Mouse (Mus musculus) liver, postnatal 0 days (tissue): ENCODE measurements at regions not wholly inside any gene's neighbourhood (a gene's known extent, or its start where the extent isn't known, plus 50 kb on each side); places are given as distances from the start of the nearest gene placed in this dataset.

Source experiments
- ATAC-seq: fragments of 200-750 bp; cut with Nextera tagmentation; 2 replicates; pipeline ENCODE4 v1.8.0; 2017; ENCODE audit warnings: mild to moderate bottlenecking, moderate library complexity
- DNase-seq: peaks from one replicate; pipeline ENCODE4 v3.0.0-alpha.2; 2016
- H3K27ac ChIP-seq: fragments of 300-500 bp; sonication (generic); 2 replicates; pipeline ENCODE4 v1.5.1; 2014; ENCODE audit warnings: antibody characterized with exemption, moderate library complexity, mild to moderate bottlenecking, low read depth
- H3K27me3 ChIP-seq: fragments of 300-500 bp; sonication (generic); 2 replicates; pipeline ENCODE4 v1.6.1; 2014; ENCODE audit warnings: low read length, control low read depth, mixed read lengths; ENCODE audit not compliant: insufficient read depth
- H3K36me3 ChIP-seq: fragments of 300-500 bp; sonication (generic); replicated peaks from 2 replicates; pipeline ENCODE4 v1.6.1; 2014; ENCODE audit warnings: mild to moderate bottlenecking, control low read depth, low read length, moderate library complexity, mixed read lengths; ENCODE audit not compliant: insufficient read depth
- H3K4me1 ChIP-seq: fragments of 300-500 bp; sonication (generic); 2 replicates; pipeline ENCODE4 v1.6.1; 2014; ENCODE audit warnings: antibody characterized with exemption, mild to moderate bottlenecking, control low read depth; ENCODE audit not compliant: insufficient read depth
- H3K4me2 ChIP-seq: fragments of 300-500 bp; sonication (generic); 2 replicates; pipeline ENCODE4 v1.6.1; 2014; ENCODE audit warnings: low read depth, mild to moderate bottlenecking, low read length, moderate library complexity, mixed read lengths
- H3K4me3 ChIP-seq: fragments of 300-500 bp; sonication (generic); 2 replicates; pipeline ENCODE4 v1.5.1; 2014; ENCODE audit warnings: low read depth, low read length
- H3K9ac ChIP-seq: fragments of 300-500 bp; sonication (generic); replicated peaks from 2 replicates; pipeline ENCODE4 v1.6.1; 2014; ENCODE audit warnings: mild to moderate bottlenecking, moderate library complexity
- H3K9me3 ChIP-seq: fragments of 300-500 bp; sonication (generic); 2 replicates; pipeline ENCODE4 v1.6.1; 2016; ENCODE audit warnings: mild to moderate bottlenecking, control low read depth, low read length, mixed read lengths
- CTCF ChIP-seq: sonication (generic); IDR thresholded peaks from 2 replicates; pipeline ENCODE4 v1.5.1; 2016; ENCODE audit warnings: antibody characterized with exemption, low read depth
- EP300 ChIP-seq: IDR thresholded peaks from 2 replicates; pipeline ENCODE4 v1.6.1; 2016; ENCODE audit warnings: antibody characterized with exemption, low read depth, mild to moderate bottlenecking
- WGBS: fragments of 180-500 bp; shearing (Covaris S2); extraction: QIAGEN DNeasy Blood & Tissue Kit; methylation state at CpG from one replicate; pipeline ENCODE4 v1.1.7; 2014; ENCODE audit not compliant: insufficient replicate concordance; 5-methylcytosine and 5-hydroxymethylcytosine counted together

DNA sequence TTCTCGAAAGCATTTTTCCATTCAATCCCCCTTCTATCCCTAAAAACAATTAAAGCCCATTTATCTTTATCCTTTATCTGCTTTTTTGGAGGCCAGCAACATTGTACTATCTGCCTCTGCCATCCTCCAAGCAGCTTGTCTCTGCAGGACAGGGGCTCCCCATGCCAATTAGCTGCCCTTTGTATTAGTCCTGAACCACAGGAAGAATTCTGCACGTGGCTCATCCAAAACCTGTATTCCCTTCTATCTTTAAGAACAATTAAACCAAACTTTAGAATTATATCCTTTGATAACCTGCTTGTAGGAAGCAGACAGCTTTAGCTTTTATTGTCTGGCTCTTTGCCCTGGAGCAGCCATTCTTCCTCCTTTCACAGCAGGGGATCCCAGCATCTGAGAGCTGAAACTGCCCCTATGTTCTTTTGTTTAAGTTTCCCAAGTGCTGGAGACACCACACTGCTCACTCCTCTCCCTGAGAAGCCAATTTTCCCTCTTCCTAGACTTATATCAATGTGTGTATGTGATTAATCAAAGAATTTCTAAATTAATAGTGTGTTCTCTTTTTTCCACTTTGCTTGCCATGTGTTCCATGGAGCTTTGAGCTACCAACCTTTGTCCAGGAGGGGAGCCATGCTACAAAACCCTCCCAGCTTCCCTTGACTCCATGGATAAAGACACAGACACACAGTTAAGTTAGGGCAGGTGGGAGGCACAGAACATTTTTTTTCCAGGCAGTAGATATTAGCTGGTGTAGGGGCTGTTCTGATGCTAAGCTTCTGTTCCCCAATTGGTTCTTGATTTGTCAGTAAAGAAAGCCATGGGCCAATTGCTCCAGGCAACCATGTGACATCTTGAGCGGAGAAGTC lies 256.6 kb upstream of the Sema3a start:
- no peak overlapping the region for H3K9ac ChIP-seq
- H3K27me3 ChIP-seq = no peaks in the 10 kb centered on the region
- no peak overlapping the region for H3K27ac ChIP-seq
- no peaks in the 10 kb centered on the region for H3K4me1 ChIP-seq
- no peaks in the 10 kb centered on the region for H3K36me3 ChIP-seq
- H3K4me2 ChIP-seq = no peak overlapping the region
- TF ChIP-seq CTCF (no peak), EP300 (no peak)
- WGBS = 52% methylated on average over 3 of the region's 3 CpGs
- ATAC-seq (no peak), DNase-seq (no peak)
- H3K4me3 ChIP-seq = no peak overlapping the region
- no peaks in the 10 kb centered on the region for H3K9me3 ChIP-seq

DNA sequence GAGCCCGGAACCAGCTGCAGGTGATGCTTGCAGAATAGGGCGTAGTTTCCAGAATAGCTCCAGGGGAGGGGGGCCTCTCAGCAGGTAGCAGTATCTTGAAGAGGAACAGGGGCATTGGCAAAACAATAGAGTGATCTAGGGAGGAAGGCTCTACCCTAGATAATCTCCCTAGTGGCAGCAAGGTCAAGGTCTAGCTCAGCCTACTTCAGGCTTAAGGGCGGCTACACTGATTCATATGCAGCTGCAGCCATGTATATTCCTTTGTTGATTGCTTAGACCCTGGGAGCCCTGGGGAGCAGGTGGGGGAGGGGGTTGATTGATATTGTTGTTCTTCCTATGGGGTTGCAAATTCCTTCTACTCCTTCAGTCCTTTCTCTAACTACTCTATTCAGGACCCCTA lies 252.3 kb upstream of the Sema3a start:
- Histone ChIP-seq H3K9me3 (peaks cover 2% of the 10 kb centered on the region; the same call in 1 of the 2 replicates), H3K36me3 (no peaks in the 10 kb centered on the region), H3K27me3 (no peaks in the 10 kb centered on the region), H3K4me1 (no peaks in the 10 kb centered on the region), H3K4me2 (no peak overlapping the region), H3K4me3 (no peak overlapping the region), H3K9ac (no peak overlapping the region), H3K27ac (no peak overlapping the region)
- DNase-seq (no peak), ATAC-seq (no peak)
- 79% methylated on average over 3 of the region's 3 CpGs for WGBS
- TF ChIP-seq EP300 (no peak), CTCF (no peak)

DNA sequence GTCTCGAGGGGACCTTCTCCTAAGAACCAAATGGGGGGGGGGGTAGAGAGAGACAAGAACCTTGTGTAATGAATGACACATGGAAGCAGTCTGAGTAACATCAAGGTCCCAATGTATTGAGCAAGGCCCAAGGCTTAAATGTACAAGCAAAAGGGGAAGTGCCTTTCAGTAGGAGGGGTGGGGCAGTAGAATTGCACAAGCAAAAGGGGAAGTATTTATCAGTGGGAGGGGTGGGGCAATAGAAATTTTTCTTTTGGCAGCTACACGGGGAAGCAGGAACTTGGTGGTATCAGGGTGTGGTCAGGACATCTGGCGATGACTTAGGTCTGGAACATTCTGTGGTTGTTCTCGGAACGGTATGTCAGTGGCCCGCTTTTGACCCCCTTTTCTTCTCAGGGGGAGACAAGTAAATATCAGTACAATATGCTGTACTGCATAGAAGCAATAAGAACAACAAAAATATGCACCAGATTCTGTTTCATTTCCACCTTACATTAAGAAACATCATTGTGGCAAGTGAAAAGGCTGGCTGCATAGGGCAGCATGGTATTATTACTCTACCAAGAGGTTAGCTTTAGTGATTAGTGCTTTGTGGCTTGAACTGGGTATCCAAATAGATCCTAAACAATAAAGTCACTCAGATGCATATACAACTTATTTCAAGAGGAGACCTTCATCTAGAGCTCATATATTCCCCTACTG lies 247.5 kb upstream of the Sema3a start:
- no peak overlapping the region for H3K4me3 ChIP-seq
- ATAC-seq (peak; percentile 76), DNase-seq (peak; percentile 14)
- no peak for TF ChIP-seq CTCF
- peak; percentile 46; the same call in 1 of the 2 replicates for TF ChIP-seq EP300
- H3K9me3 ChIP-seq = peaks cover 2% of the 10 kb centered on the region; the same call in 1 of the 2 replicates
- no peak overlapping the region for H3K9ac ChIP-seq
- H3K4me2 ChIP-seq = no peak overlapping the region
- 0 out of 2 replicates have a peak overlapping the region, but pooled peaks have one; percentile 48 for H3K27ac ChIP-seq
- no peaks in the 10 kb centered on the region for H3K36me3 ChIP-seq
- WGBS = 46% methylated on average over 6 of the region's 6 CpGs
- H3K4me1 ChIP-seq = no peaks in the 10 kb centered on the region
- no peaks in the 10 kb centered on the region for H3K27me3 ChIP-seq

DNA sequence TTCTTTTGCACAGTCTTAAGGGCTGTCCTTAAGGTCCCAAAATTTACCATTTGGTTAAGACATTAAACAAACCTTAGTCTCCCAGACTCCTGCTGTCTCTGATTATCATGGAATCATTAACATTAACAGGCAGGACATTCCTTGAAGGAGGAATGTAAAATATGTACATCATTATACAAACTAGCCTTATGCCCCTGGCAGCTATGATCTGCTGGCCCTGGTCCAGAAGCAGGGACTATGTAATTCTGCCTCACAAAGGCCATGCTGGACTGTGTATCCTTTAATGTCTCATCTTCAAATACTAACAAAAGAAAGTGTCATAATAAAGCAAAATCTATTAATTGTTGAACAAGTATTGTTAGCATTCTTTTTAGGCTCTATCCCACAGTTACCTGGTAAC lies 232.9 kb upstream of the Sema3a start:
- Histone ChIP-seq H3K4me2 (no peak overlapping the region), H3K27ac (no peak overlapping the region), H3K9me3 (no peaks in the 10 kb centered on the region), H3K27me3 (no peaks in the 10 kb centered on the region), H3K4me1 (no peaks in the 10 kb centered on the region), H3K9ac (no peak overlapping the region), H3K4me3 (no peak overlapping the region), H3K36me3 (no peaks in the 10 kb centered on the region)
- DNase-seq (no peak), ATAC-seq (no peak)
- TF ChIP-seq EP300 = no peak
- no peak for TF ChIP-seq CTCF

DNA sequence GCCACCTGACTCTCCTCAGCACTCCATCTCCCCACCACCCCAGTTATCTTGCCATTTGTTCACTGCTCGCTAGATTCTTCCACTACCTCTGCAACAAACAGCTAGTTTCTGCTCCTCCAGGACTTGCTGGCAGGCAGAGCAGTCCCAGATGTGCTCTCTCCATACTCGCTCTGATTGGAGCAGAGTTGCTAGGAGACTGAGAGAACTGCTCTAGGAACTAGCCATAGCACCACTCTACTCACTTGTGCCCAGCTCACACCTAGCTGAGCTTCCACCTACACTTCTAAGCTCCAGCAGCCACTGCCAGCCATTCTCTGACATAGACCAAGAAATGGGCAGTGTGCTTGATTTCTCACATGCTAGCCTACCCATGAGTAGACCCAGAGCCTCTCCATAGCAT lies 230.6 kb upstream of the Sema3a start:
- TF ChIP-seq EP300 (no peak), CTCF (no peak)
- 53% methylated on average over 2 of the region's 2 CpGs for WGBS
- no peak for ATAC-seq
- DNase-seq = no peak
- Histone ChIP-seq H3K4me1 (no peaks in the 10 kb centered on the region), H3K27ac (no peak overlapping the region), H3K27me3 (no peaks in the 10 kb centered on the region), H3K9ac (no peak overlapping the region), H3K4me3 (no peak overlapping the region), H3K4me2 (no peak overlapping the region), H3K9me3 (no peaks in the 10 kb centered on the region), H3K36me3 (no peaks in the 10 kb centered on the region)

- no peak for TF ChIP-seq CTCF
- no peak for TF ChIP-seq EP300
- Histone ChIP-seq H3K4me3 (no peak overlapping the region), H3K36me3 (no peaks in the 10 kb centered on the region), H3K27me3 (no peaks in the 10 kb centered on the region), H3K4me2 (no peak overlapping the region), H3K9me3 (no peaks in the 10 kb centered on the region), H3K4me1 (no peaks in the 10 kb centered on the region), H3K27ac (no peak overlapping the region), H3K9ac (no peak overlapping the region)
- no peak for ATAC-seq
- no peak for DNase-seq
Measured at GRCm38 (mm10) chr5:12910741-12911140, 214.5 kb upstream of the Sema3a start.
